Mouse (Mus musculus): ENCODE measurements around the gene Fignl2.

Fignl2 gene

GRCm38 (mm10) chr15:101007236-101007635 lies 71.1 kb downstream of the Fignl2 start:
- no peak for DNase-seq

GRCm38 (mm10) chr15:101006251-101007040 lies 71.9 kb downstream of the Fignl2 start:
- DNase-seq = peak; percentile 72

GRCm38 (mm10) chr15:101005717-101006116 lies 72.7 kb downstream of the Fignl2 start:
- no peak for DNase-seq

- DNase-seq = no peak
These were observed 73.8 kb downstream of the Fignl2 start for GRCm38 (mm10) chr15:101004538-101004937.

- no peak for DNase-seq
These were observed 75.9 kb downstream of the Fignl2 start for GRCm38 (mm10) chr15:101002466-101002865.

- no peak for DNase-seq
These were observed 76.7 kb downstream of the Fignl2 start for GRCm38 (mm10) chr15:101001685-101002084.

Measured in kidney, postnatal 10 days (tissue).